Mouse (Mus musculus): Measurements from ENCODE around the gene Casq1. TPM values are rescaled to one million over a fixed set of nuclear protein-coding genes. Genes with fewer than 3 reads are reported as not detected.
"Not testable (repeated sequence)": the region's sequence is repeated elsewhere in the genome, so short reads cannot be mapped to it uniquely, and the experiment has no call there.

Casq1 gene
- 8.5 and 10.0 TPM in 2 replicates for polyA plus RNA-seq (2015; fragmentation: Nextera tagmentation; extraction: Ambion mirVana)

DNA sequence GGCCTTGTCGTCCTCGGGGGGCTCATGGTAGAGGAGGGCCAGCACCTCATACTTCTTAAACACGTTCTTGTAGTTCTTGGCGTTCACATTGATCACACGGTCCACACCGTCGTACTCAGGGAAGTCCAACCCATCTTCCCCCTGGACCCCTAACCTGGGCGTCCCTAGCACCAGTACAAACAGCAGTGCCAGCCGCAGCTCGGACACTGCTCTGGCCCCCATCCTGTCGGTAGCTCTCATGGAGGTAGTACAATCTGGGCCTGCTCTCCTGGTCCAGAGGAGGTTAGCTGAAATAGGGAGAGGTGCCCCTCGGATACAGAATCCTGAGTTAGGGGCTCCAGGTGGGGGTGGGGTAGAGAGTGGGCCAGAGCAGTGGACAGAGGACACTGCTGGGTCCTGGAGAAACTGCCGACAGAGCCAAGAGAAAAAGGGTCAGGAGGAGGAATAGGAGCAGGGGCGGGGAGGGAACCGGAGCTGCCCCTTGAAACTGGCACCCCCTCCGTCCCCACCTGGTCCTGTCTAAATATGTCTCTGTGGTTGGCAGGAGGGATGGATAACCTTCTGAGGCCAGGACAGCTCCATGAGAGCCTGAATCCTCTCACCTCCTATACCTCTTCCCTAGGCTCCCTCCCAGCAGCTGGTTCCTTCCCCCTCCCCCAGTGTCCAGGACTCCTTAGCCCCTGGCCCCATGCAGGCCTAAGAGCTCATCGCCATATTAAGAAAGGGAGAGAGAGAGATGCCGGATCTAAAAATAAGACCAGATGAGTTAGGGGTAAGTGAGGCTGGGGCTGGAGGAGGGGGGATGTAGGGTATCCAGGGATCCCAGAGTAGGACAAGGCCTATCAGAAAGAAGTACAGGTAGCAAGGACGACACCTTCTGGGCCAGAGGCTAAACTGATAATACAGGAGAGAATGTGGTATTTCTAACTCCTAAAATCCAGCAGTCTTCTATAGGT is at the start of gene Casq1:
Gene Casq1 (minus strand): TSS at position 418 of the 956 bp plus-strand sequence.
- Histone ChIP-seq H3K4me1 (peaks cover 50% of the 10 kb centered on the region), H3K9ac (no peak within 1 kb of the TSS), H3K27me3 (no peaks in the 10 kb centered on the region), H3K36me3 (no peaks in the 10 kb centered on the region), H3K9me3 (no peaks in the 10 kb centered on the region), H3K27ac (peak within 1 kb of the TSS; percentile 61), H3K4me2 (no peak within 1 kb of the TSS; the same call in 1 of the 2 replicates), H3K4me3 (no peak within 1 kb of the TSS)
- ATAC-seq (ENCODE audit: borderline replicate concordance, extremely low read depth, low FRiP score, low TSS enrichment), result no peak
- WGBS, result 74% methylated on average over 19 of the region's 19 CpGs

DNA sequence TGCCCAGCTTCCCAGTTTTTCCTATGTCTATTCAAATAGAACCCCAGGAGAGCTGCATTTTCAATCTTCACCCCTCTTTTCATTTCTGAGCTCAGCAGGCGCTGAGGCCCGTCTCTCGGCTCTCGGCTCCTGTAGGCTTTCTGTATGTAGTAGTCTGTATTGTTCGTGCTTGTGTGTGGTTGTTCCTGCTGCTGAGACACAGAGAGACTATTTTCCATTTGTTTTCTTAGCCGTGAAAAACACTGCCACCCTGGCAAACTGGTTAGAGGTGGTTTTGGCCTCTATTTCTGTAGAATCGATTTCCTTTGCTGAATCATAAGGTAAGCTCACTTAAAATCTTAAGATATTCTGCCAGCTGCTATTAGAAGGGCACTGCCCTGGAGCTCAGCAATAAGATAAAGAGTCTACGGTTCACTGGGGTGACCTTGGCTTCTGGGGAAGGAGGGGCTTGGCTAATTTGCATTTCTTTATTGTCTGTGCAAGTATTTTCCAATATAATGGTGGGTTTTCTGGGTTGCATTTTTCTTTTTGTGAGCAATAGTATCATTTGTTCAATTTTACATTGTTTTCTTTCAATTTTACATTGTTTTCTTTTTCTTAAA is 41.9 kb upstream of the Casq1 start, which contains the start of gene Igsf8:
Gene Igsf8 (plus strand): TSS at position 165 of the 602 bp plus-strand sequence.
- no peaks in the 10 kb centered on the region for H3K9me3 ChIP-seq
- H3K27me3 ChIP-seq, result no peaks in the 10 kb centered on the region
- H3K4me3 ChIP-seq, result no peak within 1 kb of the TSS
- no peak within 1 kb of the TSS for H3K9ac ChIP-seq
- ATAC-seq (ENCODE audit: borderline replicate concordance, extremely low read depth, low FRiP score, low TSS enrichment), result no peak
- no peaks in the 10 kb centered on the region for H3K4me1 ChIP-seq
- 66% methylated on average over 8 of the region's 8 CpGs for WGBS
- no peak within 1 kb of the TSS for H3K27ac ChIP-seq
- H3K36me3 ChIP-seq, result no peaks in the 10 kb centered on the region
- H3K4me2 ChIP-seq, result no peak within 1 kb of the TSS

DNA sequence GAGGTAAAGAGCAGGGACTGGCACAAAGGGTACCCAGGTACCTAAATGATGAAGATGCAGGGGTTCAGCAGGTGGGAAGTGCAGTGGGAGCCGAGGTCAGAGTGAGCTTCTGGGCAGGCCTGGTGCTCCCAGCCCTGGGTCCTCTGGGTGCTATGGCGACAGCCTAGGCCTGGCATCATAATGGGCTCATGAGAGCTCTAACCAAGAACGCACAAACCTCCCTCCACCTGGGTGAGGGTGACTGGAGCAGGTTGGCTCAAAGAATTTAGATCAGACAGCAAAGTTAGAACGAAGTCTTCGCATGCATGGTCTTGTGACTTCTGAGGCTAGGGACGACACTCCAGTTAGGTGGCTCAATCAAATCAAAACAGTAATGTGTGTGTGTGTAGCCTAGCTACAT is 38.6 kb upstream of the Casq1 start, which contains the start of gene Atp1a4:
Gene Atp1a4 (minus strand): TSS at position 101 of the 400 bp plus-strand sequence.
- no peak for ATAC-seq (ENCODE audit: borderline replicate concordance, extremely low read depth, low FRiP score, low TSS enrichment)
- H3K9me3 ChIP-seq, result no peaks in the 10 kb centered on the region

DNA sequence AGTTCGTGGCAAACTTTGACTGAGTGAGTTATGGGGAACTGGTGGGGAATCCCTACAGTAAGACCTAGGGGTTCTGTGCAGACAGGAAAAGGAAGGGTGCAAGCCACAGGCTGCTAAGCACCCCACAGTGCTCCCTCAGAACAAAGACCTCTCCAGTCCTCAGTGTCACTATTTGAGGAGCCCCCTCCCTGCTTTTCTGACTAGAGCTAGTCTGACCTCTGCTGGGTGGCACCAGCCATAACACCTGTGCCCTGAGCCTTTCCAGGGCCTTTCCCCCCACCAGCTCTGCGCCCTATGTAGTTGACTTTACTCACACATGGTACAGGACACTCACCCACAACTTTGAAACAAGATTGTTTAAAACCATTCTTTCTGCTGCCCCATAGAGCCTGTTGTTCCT is 28.0 kb upstream of the Casq1 start:
- H3K36me3 ChIP-seq, result no peaks in the 10 kb centered on the region
- H3K4me1 ChIP-seq, result no peaks in the 10 kb centered on the region
- no peak overlapping the region for H3K4me2 ChIP-seq
- H3K27ac ChIP-seq, result no peak overlapping the region
- no peak overlapping the region for H3K4me3 ChIP-seq
- WGBS, result 42% methylated on average over 2 of the region's 2 CpGs
- no peak for ATAC-seq (ENCODE audit: borderline replicate concordance, extremely low read depth, low FRiP score, low TSS enrichment)
- H3K9me3 ChIP-seq, result no peaks in the 10 kb centered on the region
- peaks cover 22% of the 10 kb centered on the region for H3K27me3 ChIP-seq
- no peak overlapping the region for H3K9ac ChIP-seq

More for the DNA sequence above, 38.6 kb upstream of the Casq1 start, which contains the start of gene Atp1a4:
- no peaks in the 10 kb centered on the region for H3K4me1 ChIP-seq
- no peak within 1 kb of the TSS for H3K4me2 ChIP-seq
- H3K36me3 ChIP-seq, result no peaks in the 10 kb centered on the region
- no peak within 1 kb of the TSS for H3K9ac ChIP-seq
- no peaks in the 10 kb centered on the region for H3K27me3 ChIP-seq
- H3K27ac ChIP-seq, result no peak within 1 kb of the TSS
- 87% methylated on average over 6 of the region's 6 CpGs for WGBS
- no peak within 1 kb of the TSS for H3K4me3 ChIP-seq

DNA sequence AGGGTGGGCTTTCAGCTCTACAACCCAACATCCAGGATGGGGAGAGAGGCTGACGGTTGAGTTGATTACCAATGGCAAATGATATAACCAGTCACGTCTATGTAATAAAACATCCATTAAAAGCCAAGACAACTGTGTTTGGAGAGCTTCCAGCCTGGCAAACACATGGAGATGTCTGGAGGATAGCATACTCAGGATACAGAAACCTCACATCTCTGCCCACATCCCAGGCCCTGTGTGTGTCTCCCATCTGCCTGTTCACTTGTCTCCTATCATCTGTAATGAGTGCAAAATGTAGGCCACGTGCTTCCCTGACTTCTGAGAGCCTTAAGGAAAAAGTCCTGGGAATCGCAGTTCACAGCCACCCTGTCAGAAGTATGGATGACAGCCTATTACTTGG is 27.5 kb upstream of the Casq1 start:
- no peak overlapping the region for H3K27ac ChIP-seq
- H3K9ac ChIP-seq, result no peak overlapping the region
- 65% methylated on average over 4 of the region's 4 CpGs for WGBS
- no peak overlapping the region for H3K4me2 ChIP-seq
- no peaks in the 10 kb centered on the region for H3K36me3 ChIP-seq
- H3K9me3 ChIP-seq, result no peaks in the 10 kb centered on the region
- H3K4me1 ChIP-seq, result no peaks in the 10 kb centered on the region
- no peak for ATAC-seq (ENCODE audit: borderline replicate concordance, extremely low read depth, low FRiP score, low TSS enrichment)
- H3K27me3 ChIP-seq, result peaks cover 22% of the 10 kb centered on the region
- H3K4me3 ChIP-seq, result no peak overlapping the region

DNA sequence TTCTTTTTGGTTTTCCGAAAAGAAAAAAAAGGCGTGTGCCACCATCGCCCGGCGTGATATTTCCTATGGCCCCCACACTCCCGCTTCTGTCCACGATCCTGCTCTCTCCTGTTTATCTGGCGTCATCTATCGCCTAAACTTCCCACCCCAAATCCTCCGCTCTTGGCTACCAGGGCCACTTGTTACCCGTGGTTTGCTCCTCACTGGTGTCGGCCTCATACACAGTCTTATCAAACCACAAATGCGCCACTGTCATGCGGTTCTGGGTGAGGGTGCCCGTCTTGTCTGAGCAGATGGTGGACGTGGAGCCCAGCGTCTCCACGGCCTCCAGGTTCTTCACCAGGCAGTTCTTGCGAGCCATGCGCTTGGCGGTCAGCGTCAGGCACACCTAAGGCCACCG is 25.0 kb upstream of the Casq1 start:
- H3K4me3 ChIP-seq, result 0 out of 2 replicates have a peak overlapping the region, but pooled peaks have one; percentile 11
- 35% methylated on average over 23 of the region's 23 CpGs for WGBS

DNA sequence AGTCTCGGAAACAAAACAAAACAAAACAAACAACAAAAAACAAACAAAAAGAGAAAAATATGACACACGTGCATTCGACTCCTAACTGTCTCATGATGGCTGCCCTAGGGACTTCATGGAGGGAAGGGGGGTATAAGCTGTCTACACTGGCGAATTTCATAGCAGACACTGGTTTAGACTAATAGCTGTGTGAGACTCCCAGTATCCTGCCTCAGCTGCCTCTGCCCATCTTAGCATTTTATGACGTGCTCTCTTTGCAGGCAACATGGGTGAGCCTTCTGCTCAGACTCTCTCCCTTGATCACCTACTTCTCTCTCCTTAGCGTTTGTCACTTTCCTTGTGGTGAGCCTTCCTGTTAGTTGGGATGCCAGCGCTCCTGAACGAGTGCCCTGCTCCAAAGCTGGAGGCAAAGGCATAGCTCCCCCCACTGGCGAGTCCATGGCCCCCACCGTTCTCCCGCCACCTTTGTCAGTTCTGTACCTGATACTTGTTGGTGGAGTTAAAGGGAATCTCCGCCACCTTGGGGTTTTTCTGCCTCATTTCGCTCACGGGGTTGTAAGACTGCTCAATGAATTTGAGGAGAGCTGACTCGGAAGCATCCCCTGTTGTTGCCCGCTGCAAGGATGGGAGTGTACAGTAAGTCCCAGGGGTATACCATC is 24.0 kb upstream of the Casq1 start:
- H3K4me2 ChIP-seq, result peak overlapping the region; percentile 10; the same call in 1 of the 2 replicates
- no peaks in the 10 kb centered on the region for H3K36me3 ChIP-seq
- H3K4me1 ChIP-seq, result no peaks in the 10 kb centered on the region
- no peaks in the 10 kb centered on the region for H3K9me3 ChIP-seq
- peaks cover 22% of the 10 kb centered on the region for H3K27me3 ChIP-seq
- 23% methylated on average over 16 of the region's 16 CpGs for WGBS
- no peak overlapping the region for H3K4me3 ChIP-seq
- no peak overlapping the region for H3K27ac ChIP-seq
- no peak overlapping the region for H3K9ac ChIP-seq
- ATAC-seq (ENCODE audit: borderline replicate concordance, extremely low read depth, low FRiP score, low TSS enrichment), result no peak

More for the DNA sequence above, 25.0 kb upstream of the Casq1 start:
- H3K4me1 ChIP-seq; H3K9ac ChIP-seq; H3K36me3 ChIP-seq; H3K9me3 ChIP-seq; H3K27ac ChIP-seq; ATAC-seq (ENCODE audit: borderline replicate concordance, extremely low read depth, low FRiP score, low TSS enrichment): not testable (repeated sequence)
- Histone ChIP-seq H3K27me3 (peaks cover 22% of the 10 kb centered on the region), H3K4me2 (peak overlapping the region; percentile 39)

DNA sequence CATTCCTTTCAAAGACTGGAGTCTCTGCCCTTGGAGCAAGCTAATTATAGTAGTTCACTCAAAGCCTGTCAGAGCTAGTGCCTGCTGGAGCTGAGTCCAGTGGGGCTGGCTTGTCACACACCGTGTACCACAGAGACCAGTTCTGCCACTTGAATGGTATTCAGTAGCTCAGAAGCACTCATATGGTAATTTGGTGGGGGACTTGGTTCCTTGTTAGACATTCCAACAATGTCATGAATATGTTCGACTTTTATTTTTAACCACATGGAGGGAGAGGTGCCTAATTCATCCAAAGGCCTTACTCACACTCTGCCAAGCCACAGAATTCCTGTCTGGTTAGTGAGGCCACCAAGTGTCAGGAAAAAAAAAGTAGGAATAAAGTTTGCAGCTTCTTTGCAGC is 22.7 kb upstream of the Casq1 start:
- no peak overlapping the region for H3K9ac ChIP-seq
- no peak overlapping the region for H3K4me3 ChIP-seq

DNA sequence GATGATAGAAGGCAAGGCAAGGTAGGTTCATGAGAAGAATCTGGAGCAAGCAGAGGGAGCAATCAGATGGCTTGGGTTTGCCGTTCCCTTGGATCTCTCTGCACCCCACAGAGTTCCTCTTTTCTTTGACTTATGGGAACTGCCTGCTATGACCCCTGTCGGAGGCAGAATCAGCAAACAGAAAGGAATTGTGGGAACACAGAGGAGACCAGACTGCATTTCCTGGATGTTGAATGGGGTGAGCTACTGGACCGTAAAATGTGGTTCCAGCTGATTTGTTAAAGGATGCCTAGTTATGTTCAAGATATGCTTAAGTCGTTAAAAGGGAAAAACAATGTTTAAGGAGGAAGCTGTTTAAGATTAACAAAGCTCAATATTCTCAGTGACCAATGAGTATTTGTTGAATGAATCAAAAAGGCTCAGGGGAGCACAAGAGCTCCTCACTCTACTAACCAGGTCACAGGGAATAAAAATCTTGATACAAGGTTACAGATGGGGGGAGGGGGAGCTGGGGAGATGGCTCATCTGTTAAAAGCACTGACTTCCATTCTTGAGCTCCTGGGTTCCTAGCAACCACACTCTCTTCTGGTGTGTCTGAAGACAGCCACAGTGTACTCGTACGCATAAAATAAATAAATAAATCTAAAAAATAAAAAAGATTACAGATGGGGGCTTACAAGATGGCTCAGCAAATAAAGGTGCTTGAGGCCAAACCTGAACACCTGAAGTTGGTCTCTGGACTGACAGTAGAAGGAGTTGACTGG is 21.5 kb upstream of the Casq1 start:
- Histone ChIP-seq H3K9ac (no peak overlapping the region), H3K9me3 (no peaks in the 10 kb centered on the region), H3K4me2 (no peak overlapping the region), H3K4me1 (no peaks in the 10 kb centered on the region), H3K27ac (no peak overlapping the region), H3K36me3 (no peaks in the 10 kb centered on the region), H3K27me3 (peaks cover 22% of the 10 kb centered on the region), H3K4me3 (no peak overlapping the region)
- 58% methylated on average over 6 of the region's 6 CpGs for WGBS
- ATAC-seq (ENCODE audit: borderline replicate concordance, extremely low read depth, low FRiP score, low TSS enrichment), result no peak

More for the DNA sequence above, 22.7 kb upstream of the Casq1 start:
- Histone ChIP-seq H3K4me2 (no peak overlapping the region), H3K36me3 (no peaks in the 10 kb centered on the region), H3K27me3 (peaks cover 22% of the 10 kb centered on the region), H3K9me3 (no peaks in the 10 kb centered on the region), H3K4me1 (no peaks in the 10 kb centered on the region), H3K27ac (no peak overlapping the region; the same call in 1 of the 2 replicates)
- no peak for ATAC-seq (ENCODE audit: borderline replicate concordance, extremely low read depth, low FRiP score, low TSS enrichment)
- WGBS, result 37% methylated on average over 2 of the region's 2 CpGs

DNA sequence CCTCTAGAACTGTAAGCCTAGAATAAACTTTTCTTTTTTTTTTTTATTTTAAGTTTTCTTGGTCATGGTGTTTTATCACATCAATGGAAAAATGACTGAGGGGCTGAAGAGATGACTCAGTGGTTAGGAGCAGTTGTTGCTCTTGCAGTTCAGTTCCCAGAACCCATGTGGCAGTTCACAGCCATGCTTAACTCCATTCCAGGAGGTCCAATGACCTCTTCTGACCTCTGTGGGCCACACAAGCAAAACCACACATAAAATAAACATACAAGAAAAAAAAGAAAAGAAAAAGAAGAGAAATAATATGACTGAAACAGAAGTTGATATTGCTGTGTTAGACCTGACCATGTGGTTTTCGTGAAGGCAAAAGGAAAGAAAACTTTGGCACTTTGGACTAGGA is 9.5 kb upstream of the Casq1 start:
- Histone ChIP-seq H3K27ac (no peak overlapping the region), H3K9me3 (no peaks in the 10 kb centered on the region), H3K36me3 (no peaks in the 10 kb centered on the region), H3K4me1 (0 out of 2 replicates have a peak, but pooled peaks cover 3% of the 10 kb centered on the region), H3K4me2 (no peak overlapping the region), H3K27me3 (no peaks in the 10 kb centered on the region), H3K4me3 (no peak overlapping the region), H3K9ac (no peak overlapping the region)
- ATAC-seq (ENCODE audit: borderline replicate concordance, extremely low read depth, low FRiP score, low TSS enrichment), result no peak
- WGBS, result 86% methylated on average over 1 of the region's 1 CpGs

DNA sequence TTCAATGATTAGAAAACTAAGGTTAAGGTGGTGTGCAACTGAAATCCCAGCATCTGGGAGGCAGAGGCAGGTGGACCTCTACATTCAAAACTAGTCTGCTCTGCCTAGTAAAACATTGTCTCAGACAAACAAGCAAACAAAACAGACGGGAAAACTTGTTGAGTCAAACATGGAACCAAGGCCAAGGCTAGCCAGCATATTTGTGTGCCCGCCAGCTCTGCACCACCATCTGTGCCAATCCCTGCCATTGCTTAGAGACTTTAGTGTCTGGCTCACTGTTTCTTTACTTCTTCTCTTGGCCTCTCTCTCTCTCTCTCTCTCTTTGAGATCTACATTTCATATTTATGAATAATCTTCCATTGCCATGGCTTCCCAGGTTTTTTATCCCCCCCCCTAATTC is 8.5 kb upstream of the Casq1 start:
- WGBS, result 80% methylated on average over 2 of the region's 2 CpGs
- no peaks in the 10 kb centered on the region for H3K36me3 ChIP-seq

More for the DNA sequence above, 8.5 kb upstream of the Casq1 start:
- Histone ChIP-seq H3K27ac (no peak overlapping the region), H3K4me1 (0 out of 2 replicates have a peak, but pooled peaks cover 3% of the 10 kb centered on the region), H3K4me2 (no peak overlapping the region), H3K27me3 (no peaks in the 10 kb centered on the region), H3K9me3 (no peaks in the 10 kb centered on the region), H3K9ac (no peak overlapping the region), H3K4me3 (no peak overlapping the region)
- ATAC-seq (ENCODE audit: borderline replicate concordance, extremely low read depth, low FRiP score, low TSS enrichment), result no peak
